Mouse (Mus musculus) intestine, embryonic 14.5 days (tissue): ENCODE results near the gene Ube2ql1. TPM values are rescaled to one million over a fixed set of nuclear protein-coding genes. Genes with fewer than 3 reads are reported as not detected.
A peak's percentile ranks its signal among the peaks of the same experiment; 100 is the strongest.

Source experiments
- ATAC-seq: fragments of 200-750 bp; cut with Nextera tagmentation; replicated peaks from 2 replicates; pipeline ENCODE4 v1.8.0; 2017; ENCODE audit warnings: low read depth, moderate number of reproducible peaks, moderate TSS enrichment, moderate library complexity; ENCODE audit not compliant: low FRiP score, low TSS enrichment
- DNase-seq: peaks from one replicate; pipeline ENCODE4 v3.0.0-alpha.2; 2018; ENCODE audit warnings: low spot score
- H3K27ac ChIP-seq: fragments of 300-500 bp; sonication (generic); 2 replicates; pipeline ENCODE4 v1.5.1; 2014; ENCODE audit warnings: low read depth, mild to moderate bottlenecking, control low read depth
- H3K27me3 ChIP-seq: fragments of 300-500 bp; sonication (generic); replicated peaks from 2 replicates; pipeline ENCODE4 v1.6.1; 2014; ENCODE audit warnings: low read length, control low read depth; ENCODE audit not compliant: control insufficient read depth, insufficient read depth
- H3K36me3 ChIP-seq: fragments of 300-500 bp; sonication (generic); 2 replicates; pipeline ENCODE4 v1.6.1; 2014; ENCODE audit warnings: low read length, control low read depth; ENCODE audit not compliant: control insufficient read depth, insufficient read depth
- H3K4me1 ChIP-seq: fragments of 300-500 bp; sonication (generic); replicated peaks from 2 replicates; pipeline ENCODE4 v1.6.1; 2014; ENCODE audit warnings: low read length, control low read depth, mixed read lengths; ENCODE audit not compliant: control insufficient read depth, insufficient read depth
- H3K4me2 ChIP-seq: fragments of 300-500 bp; sonication (generic); 2 replicates; pipeline ENCODE4 v1.6.1; 2014; ENCODE audit warnings: low read length
- H3K4me3 ChIP-seq: fragments of 300-500 bp; sonication (generic); 2 replicates; pipeline ENCODE4 v1.5.1; 2014; ENCODE audit warnings: low read depth, low read length, control low read depth, mixed read lengths
- H3K9ac ChIP-seq: fragments of 300-500 bp; sonication (generic); 2 replicates; pipeline ENCODE4 v1.6.1; 2014; ENCODE audit warnings: mild to moderate bottlenecking, low read length
- H3K9me3 ChIP-seq: fragments of 300-500 bp; sonication (generic); 2 replicates; pipeline ENCODE4 v1.6.1; 2016; ENCODE audit warnings: low read length, control low read depth; ENCODE audit not compliant: control insufficient read depth
- WGBS: fragments of 180-500 bp; shearing (Covaris S2); extraction: QIAGEN DNeasy Blood & Tissue Kit; methylation state at CpG from one replicate; pipeline ENCODE4 v1.1.7; 2014; 5-methylcytosine and 5-hydroxymethylcytosine counted together
- polyA plus RNA-seq: library from polyadenylated mRNA; unstranded; fragments of >200 nt; fragmentation: Nextera tagmentation; extraction: Ambion mirVana; gene quantifications from 2 replicates; pipeline ENCODE4 v1.2.1, GENCODE M21; 2014

The Ube2ql1 gene
- polyA plus RNA-seq, 1 experiment from 2014 or later: 0.27 TPM

GRCm38 (mm10) chr13:69696333-69696991, 43.2 kb downstream of the Ube2ql1 start:
- peak; percentile 83 for DNase-seq
- 44% methylated on average over 13 of the region's 13 CpGs for WGBS
- H3K4me3 ChIP-seq: no peak overlapping the region
- no peaks in the 10 kb centered on the region for H3K27me3 ChIP-seq
- H3K4me2 ChIP-seq: no peak overlapping the region
- no peaks in the 10 kb centered on the region for H3K4me1 ChIP-seq
- no peaks in the 10 kb centered on the region for H3K9me3 ChIP-seq
- 0 out of 2 replicates have a peak, but pooled peaks have one; percentile 36 for ATAC-seq
- H3K36me3 ChIP-seq: no peaks in the 10 kb centered on the region
- H3K9ac ChIP-seq: no peak overlapping the region
- H3K27ac ChIP-seq: no peak overlapping the region

DNA sequence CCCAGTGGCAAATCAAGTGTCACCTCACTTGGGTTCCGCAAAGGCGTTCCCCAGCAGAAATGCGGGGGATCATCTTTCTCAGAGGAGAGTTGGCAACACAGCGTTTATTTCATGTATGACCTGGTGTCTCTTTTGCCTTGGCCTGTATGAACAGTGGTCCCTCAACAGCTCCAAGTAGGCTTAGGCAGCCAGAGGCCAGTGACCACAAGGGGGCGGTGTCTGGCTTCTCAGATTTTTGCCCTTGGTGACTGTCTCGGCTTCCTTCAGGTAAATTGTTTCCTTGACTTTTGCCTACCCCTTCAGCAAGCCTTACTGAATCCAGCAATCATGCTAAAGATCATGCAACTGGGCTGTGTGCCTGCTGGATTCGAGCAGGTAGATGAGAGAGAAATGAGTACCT, 48.6 kb downstream of the Ube2ql1 start:
- no peak overlapping the region for H3K9ac ChIP-seq

GRCm38 (mm10) chr13:69687023-69687422, 52.7 kb downstream of the Ube2ql1 start:
- Histone ChIP-seq H3K27ac (no peak overlapping the region), H3K9me3 (no peaks in the 10 kb centered on the region), H3K9ac (no peak overlapping the region), H3K36me3 (no peaks in the 10 kb centered on the region), H3K4me1 (no peaks in the 10 kb centered on the region), H3K4me3 (no peak overlapping the region), H3K27me3 (no peaks in the 10 kb centered on the region), H3K4me2 (no peak overlapping the region)
- DNase-seq (no peak), ATAC-seq (no peak)
- WGBS: 28% methylated on average over 1 of the region's 1 CpGs

More for the DNA sequence above, 48.6 kb downstream of the Ube2ql1 start:
- H3K27ac ChIP-seq: no peak overlapping the region
- ATAC-seq (no peak), DNase-seq (peak; percentile 83)
- H3K4me2 ChIP-seq: no peak overlapping the region
- H3K36me3 ChIP-seq: no peaks in the 10 kb centered on the region
- no peaks in the 10 kb centered on the region for H3K4me1 ChIP-seq
- H3K4me3 ChIP-seq: no peak overlapping the region
- H3K9me3 ChIP-seq: no peaks in the 10 kb centered on the region
- H3K27me3 ChIP-seq: no peaks in the 10 kb centered on the region
- 33% methylated on average over 7 of the region's 7 CpGs for WGBS

DNA sequence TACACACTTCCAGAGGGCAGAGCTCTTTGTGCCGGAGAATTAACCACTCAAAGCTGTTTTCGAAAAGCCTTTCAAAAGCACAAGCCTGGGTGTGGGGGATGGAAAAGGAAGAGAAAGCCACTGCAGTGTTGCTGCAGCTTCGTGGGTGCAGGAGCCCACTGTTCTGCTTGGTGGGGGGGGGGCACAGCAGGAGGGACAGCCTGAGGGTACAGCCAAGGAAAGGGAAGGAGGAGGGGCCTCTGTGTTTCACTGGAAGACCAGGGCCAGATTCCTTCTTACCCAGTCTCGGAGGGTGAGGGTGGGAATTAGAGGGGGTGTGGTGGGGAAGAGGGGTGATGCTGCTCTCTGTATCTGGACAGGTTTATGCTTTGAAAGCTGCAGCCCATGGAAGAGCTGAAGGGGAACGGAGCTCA, 54.3 kb downstream of the Ube2ql1 start:
- no peak for DNase-seq
- Histone ChIP-seq H3K27ac (no peak overlapping the region), H3K4me3 (no peak overlapping the region), H3K36me3 (no peaks in the 10 kb centered on the region), H3K27me3 (no peaks in the 10 kb centered on the region), H3K9me3 (no peaks in the 10 kb centered on the region), H3K4me2 (no peak overlapping the region), H3K9ac (no peak overlapping the region), H3K4me1 (no peaks in the 10 kb centered on the region)
- no peak for ATAC-seq
- 56% methylated on average over 5 of the region's 5 CpGs for WGBS

- H3K4me3 ChIP-seq: no peak overlapping the region
- H3K27me3 ChIP-seq: no peaks in the 10 kb centered on the region
- H3K27ac ChIP-seq: no peak overlapping the region
- no peak overlapping the region for H3K9ac ChIP-seq
- DNase-seq (no peak), ATAC-seq (no peak)
- 59% methylated on average over 10 of the region's 10 CpGs for WGBS
- no peaks in the 10 kb centered on the region for H3K36me3 ChIP-seq
- no peak overlapping the region for H3K4me2 ChIP-seq
- 0 out of 2 replicates have a peak, but pooled peaks cover 3% of the 10 kb centered on the region for H3K9me3 ChIP-seq
- no peaks in the 10 kb centered on the region for H3K4me1 ChIP-seq
Measured at GRCm38 (mm10) chr13:69673921-69674618, 65.6 kb downstream of the Ube2ql1 start.

GRCm38 (mm10) chr13:69673197-69673920, 66.3 kb downstream of the Ube2ql1 start:
- H3K27ac ChIP-seq: no peak overlapping the region
- WGBS: 86% methylated on average over 5 of the region's 5 CpGs
- H3K4me1 ChIP-seq: no peaks in the 10 kb centered on the region
- H3K27me3 ChIP-seq: no peaks in the 10 kb centered on the region
- no peak overlapping the region for H3K4me2 ChIP-seq
- 0 out of 2 replicates have a peak, but pooled peaks cover 3% of the 10 kb centered on the region for H3K9me3 ChIP-seq
- DNase-seq (peak; percentile 7), ATAC-seq (no peak)
- H3K4me3 ChIP-seq: no peak overlapping the region
- no peak overlapping the region for H3K9ac ChIP-seq
- H3K36me3 ChIP-seq: no peaks in the 10 kb centered on the region

DNA sequence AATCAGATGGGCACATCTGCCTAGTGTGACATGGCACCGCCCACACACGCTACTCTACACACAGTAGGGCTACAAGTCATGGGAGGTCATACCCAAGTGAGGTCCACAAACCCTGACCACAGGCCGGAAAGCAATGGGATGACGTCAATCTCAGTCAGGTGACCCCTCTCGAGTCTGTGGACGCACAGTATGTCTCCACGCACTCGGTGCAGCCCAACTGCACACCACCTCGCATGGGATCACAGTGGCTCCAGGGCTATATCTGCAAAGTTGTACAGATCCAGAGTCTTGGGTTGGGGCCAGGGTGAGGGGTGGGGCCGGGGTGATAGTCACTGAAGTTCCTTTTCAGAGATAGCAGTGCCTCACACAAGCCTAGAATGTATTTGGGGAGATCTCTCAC, 67.1 kb downstream of the Ube2ql1 start:
- Histone ChIP-seq H3K9me3 (0 out of 2 replicates have a peak, but pooled peaks cover 3% of the 10 kb centered on the region), H3K36me3 (no peaks in the 10 kb centered on the region), H3K27ac (no peak overlapping the region), H3K9ac (no peak overlapping the region), H3K4me3 (no peak overlapping the region), H3K4me2 (no peak overlapping the region), H3K4me1 (no peaks in the 10 kb centered on the region), H3K27me3 (no peaks in the 10 kb centered on the region)
- no peak for ATAC-seq
- WGBS: 92% methylated on average over 10 of the region's 10 CpGs
- no peak for DNase-seq

- no peak for DNase-seq
- H3K4me3 ChIP-seq: no peak overlapping the region
- no peaks in the 10 kb centered on the region for H3K4me1 ChIP-seq
- no peak for ATAC-seq
- H3K27ac ChIP-seq: no peak overlapping the region
- no peak overlapping the region for H3K9ac ChIP-seq
- H3K4me2 ChIP-seq: no peak overlapping the region
- H3K36me3 ChIP-seq: no peaks in the 10 kb centered on the region
- no peaks in the 10 kb centered on the region for H3K27me3 ChIP-seq
- WGBS: 81% methylated on average over 5 of the region's 5 CpGs
- 0 out of 2 replicates have a peak, but pooled peaks cover 3% of the 10 kb centered on the region for H3K9me3 ChIP-seq
Measured at GRCm38 (mm10) chr13:69672121-69672520, 67.6 kb downstream of the Ube2ql1 start.
